Mouse (Mus musculus) forebrain, embryonic 10.5 days (tissue): ENCODE data around the gene Maip1. TPM values are rescaled to one million over a fixed set of nuclear protein-coding genes. Genes with fewer than 3 reads are reported as not detected.
A peak's percentile ranks its signal among the peaks of the same experiment; 100 is the strongest.

Experiments used
- DNase-seq: peaks from one replicate; pipeline ENCODE4 v3.0.0-alpha.2; 2017; ENCODE audit warnings: low spot score; ENCODE audit errors: extremely low spot score
- H3K27ac ChIP-seq: fragments of 300-500 bp; sonication (generic); 2 replicates; pipeline ENCODE4 v1.5.1; 2016; ENCODE audit warnings: mild to moderate bottlenecking
- H3K27me3 ChIP-seq: fragments of 300-500 bp; sonication (generic); 2 replicates; pipeline ENCODE4 v1.6.1; 2016; ENCODE audit warnings: mild to moderate bottlenecking; ENCODE audit not compliant: poor library complexity, severe bottlenecking
- H3K36me3 ChIP-seq: fragments of 300-500 bp; sonication (generic); replicated peaks from 2 replicates; pipeline ENCODE4 v1.6.1; 2016; ENCODE audit warnings: mild to moderate bottlenecking, moderate library complexity
- H3K4me1 ChIP-seq: fragments of 300-500 bp; sonication (generic); 2 replicates; pipeline ENCODE4 v1.6.1; 2016
- H3K4me3 ChIP-seq: fragments of 300-500 bp; sonication (generic); 2 replicates; pipeline ENCODE4 v1.5.1; 2016; ENCODE audit warnings: mild to moderate bottlenecking, moderate library complexity
- H3K9me3 ChIP-seq: fragments of 300-500 bp; sonication (generic); 2 replicates; pipeline ENCODE4 v1.6.1; 2016; ENCODE audit warnings: mild to moderate bottlenecking, moderate library complexity
- WGBS: fragments of 180-500 bp; shearing (Covaris S2); methylation state at CpG from one replicate; pipeline ENCODE4 v1.1.7; 2016; 5-methylcytosine and 5-hydroxymethylcytosine counted together
- polyA plus RNA-seq: library from polyadenylated mRNA; unstranded; fragments of >200 nt; fragmentation: Nextera tagmentation; extraction: Ambion mirVana; gene quantifications from 2 replicates; pipeline ENCODE4 v1.2.1, GENCODE M21; 2016

The Maip1 gene
- polyA plus RNA-seq, result 18.4 and 18.6 TPM in 2 replicates

- WGBS, result under 1% methylated on average over 72 of the region's 72 CpGs
- peak; percentile 85 for DNase-seq
These were observed at the start of gene Maip1, which contains the start of gene Tyw5 for GRCm38 (mm10) chr1:57406187-57407151. Gene Maip1 (plus strand): TSS chr1:57406328. Gene Tyw5 (minus strand): TSS chr1:57407101.

GRCm38 (mm10) chr1:57358546-57358945, 47.6 kb upstream of the Maip1 start:
- Histone ChIP-seq H3K27me3 (no peaks in the 10 kb centered on the region), H3K4me3 (no peak overlapping the region), H3K9me3 (no peaks in the 10 kb centered on the region), H3K27ac (no peak overlapping the region), H3K4me1 (no peaks in the 10 kb centered on the region), H3K36me3 (no peaks in the 10 kb centered on the region)
- WGBS, result 83% methylated on average over 5 of the region's 5 CpGs
- DNase-seq, result no peak

More at GRCm38 (mm10) chr1:57406187-57407151, at the start of gene Maip1, which contains the start of gene Tyw5:
- no peaks in the 10 kb centered on the region for H3K27me3 ChIP-seq
- H3K4me1 ChIP-seq, result peaks cover 32% of the 10 kb centered on the region
- H3K36me3 ChIP-seq, result peaks cover 29% of the 10 kb centered on the region
- no peaks in the 10 kb centered on the region for H3K9me3 ChIP-seq
- H3K4me3 ChIP-seq, result peak within 1 kb of the TSS; percentile 84
- H3K27ac ChIP-seq, result peak within 1 kb of the TSS; percentile 99

- Histone ChIP-seq H3K27me3 (no peaks in the 10 kb centered on the region), H3K4me1 (no peaks in the 10 kb centered on the region), H3K9me3 (no peaks in the 10 kb centered on the region), H3K36me3 (peaks cover 5% of the 10 kb centered on the region; the same call in 1 of the 2 replicates), H3K4me3 (no peak overlapping the region), H3K27ac (no peak overlapping the region)
- 93% methylated on average over 3 of the region's 3 CpGs for WGBS
- no peak for DNase-seq
These were observed 38.7 kb upstream of the Maip1 start for GRCm38 (mm10) chr1:57367446-57367845.

- H3K27me3 ChIP-seq, result no peaks in the 10 kb centered on the region
- H3K9me3 ChIP-seq, result no peaks in the 10 kb centered on the region
- H3K4me3 ChIP-seq, result no peak overlapping the region
- no peaks in the 10 kb centered on the region for H3K4me1 ChIP-seq
- H3K36me3 ChIP-seq, result peaks cover 20% of the 10 kb centered on the region
- no peak for DNase-seq
- H3K27ac ChIP-seq, result no peak overlapping the region
- 94% methylated on average over 4 of the region's 4 CpGs for WGBS
These were observed 37.0 kb upstream of the Maip1 start for GRCm38 (mm10) chr1:57369111-57369510.

GRCm38 (mm10) chr1:57370451-57370850, 35.7 kb upstream of the Maip1 start:
- Histone ChIP-seq H3K36me3 (peaks cover 22% of the 10 kb centered on the region), H3K27me3 (no peaks in the 10 kb centered on the region), H3K9me3 (no peaks in the 10 kb centered on the region), H3K4me1 (no peaks in the 10 kb centered on the region), H3K27ac (no peak overlapping the region), H3K4me3 (no peak overlapping the region)
- no peak for DNase-seq
- WGBS, result 88% methylated on average over 4 of the region's 4 CpGs

GRCm38 (mm10) chr1:57375276-57375675, 30.9 kb upstream of the Maip1 start:
- DNase-seq, result no peak
- Histone ChIP-seq H3K4me3 (no peak overlapping the region), H3K9me3 (no peaks in the 10 kb centered on the region), H3K4me1 (peaks cover 18% of the 10 kb centered on the region), H3K27ac (no peak overlapping the region), H3K27me3 (no peaks in the 10 kb centered on the region), H3K36me3 (peaks cover 22% of the 10 kb centered on the region)
- whole genome bisulfite sequencing, result 98% methylated on average over 2 of the region's 2 CpGs

- WGBS, result 67% methylated on average over 6 of the region's 6 CpGs
- Histone ChIP-seq H3K27me3 (no peaks in the 10 kb centered on the region), H3K4me1 (peaks cover 18% of the 10 kb centered on the region), H3K27ac (peak overlapping the region; percentile 88), H3K9me3 (no peaks in the 10 kb centered on the region), H3K36me3 (peaks cover 22% of the 10 kb centered on the region), H3K4me3 (peak overlapping the region; percentile 68)
- DNase-seq, result no peak
These were observed 29.3 kb upstream of the Maip1 start for GRCm38 (mm10) chr1:57376806-57377205.

GRCm38 (mm10) chr1:57377376-57378341, 28.5 kb upstream of the Maip1 start, which contains the start of gene 1700066M21Rik:
Gene 1700066M21Rik (plus strand): TSS chr1:57377620.
- WGBS, result under 1% methylated on average over 81 of the region's 81 CpGs
- no peaks in the 10 kb centered on the region for H3K9me3 ChIP-seq
- peaks cover 15% of the 10 kb centered on the region for H3K36me3 ChIP-seq
- peak; percentile 95 for DNase-seq
- H3K27ac ChIP-seq, result peak within 1 kb of the TSS; percentile 88
- H3K27me3 ChIP-seq, result no peaks in the 10 kb centered on the region
- peaks cover 18% of the 10 kb centered on the region for H3K4me1 ChIP-seq
- H3K4me3 ChIP-seq, result peak within 1 kb of the TSS; percentile 68

- DNase-seq, result no peak
- no peaks in the 10 kb centered on the region for H3K9me3 ChIP-seq
- H3K27me3 ChIP-seq, result no peaks in the 10 kb centered on the region
- no peaks in the 10 kb centered on the region for H3K4me1 ChIP-seq
- H3K4me3 ChIP-seq, result no peak overlapping the region
- no peak overlapping the region for H3K27ac ChIP-seq
- H3K36me3 ChIP-seq, result peaks cover 32% of the 10 kb centered on the region
These were observed 19.6 kb upstream of the Maip1 start for GRCm38 (mm10) chr1:57386519-57386918.

- no peak overlapping the region for H3K27ac ChIP-seq
- H3K9me3 ChIP-seq, result no peaks in the 10 kb centered on the region
- WGBS, result 88% methylated on average over 2 of the region's 2 CpGs
These were observed 18.3 kb upstream of the Maip1 start for GRCm38 (mm10) chr1:57387876-57388275.

GRCm38 (mm10) chr1:57388402-57389155, 17.5 kb upstream of the Maip1 start:
- WGBS, result 94% methylated on average over 8 of the region's 8 CpGs
- Histone ChIP-seq H3K4me1 (no peaks in the 10 kb centered on the region), H3K36me3 (peaks cover 52% of the 10 kb centered on the region), H3K9me3 (no peaks in the 10 kb centered on the region), H3K4me3 (no peak overlapping the region), H3K27ac (no peak overlapping the region), H3K27me3 (no peaks in the 10 kb centered on the region)
- no peak for DNase-seq

More at GRCm38 (mm10) chr1:57387876-57388275, 18.3 kb upstream of the Maip1 start:
- Histone ChIP-seq H3K36me3 (peaks cover 45% of the 10 kb centered on the region), H3K4me3 (no peak overlapping the region), H3K27me3 (no peaks in the 10 kb centered on the region), H3K4me1 (no peaks in the 10 kb centered on the region)
- DNase-seq, result no peak
